Mouse (Mus musculus): Measurements from ENCODE around the gene Cadps. TPM values are rescaled to one million over a fixed set of nuclear protein-coding genes. Genes with fewer than 3 reads are reported as not detected.

Gene Cadps
- total RNA-seq, 2 experiments from 2014 or later: 0.08 TPM; not detected in 1

- DNase-seq: no peak
- intact Hi-C loops (cut with DNase I): no loop called here
Observed at GRCm38 (mm10) chr14:12404052-12404451, 418.8 kb downstream of the Cadps start.

- DNase-seq: no peak
- intact Hi-C loops (cut with DNase I): no loop called here
Observed at GRCm38 (mm10) chr14:12400116-12400515, 422.8 kb downstream of the Cadps start.

GRCm38 (mm10) chr14:12397561-12397960, 425.3 kb downstream of the Cadps start:
- intact Hi-C loops (cut with DNase I): loop anchor here (10.0 kb wide), 1 partner anchor 137 kb away; no protein-coding TSS in a partner anchor
- no peak for DNase-seq

GRCm38 (mm10) chr14:12394318-12394717, 428.6 kb downstream of the Cadps start:
- no peak for DNase-seq
- intact Hi-C loops (cut with DNase I): loop anchor here (10.0 kb wide), 1 partner anchor 140 kb away; no protein-coding TSS in a partner anchor

- DNase-seq: no peak
- intact Hi-C loops (cut with DNase I): loop anchor here (10.0 kb wide), 1 partner anchor 141 kb away; no protein-coding TSS in a partner anchor
Observed at GRCm38 (mm10) chr14:12393271-12393861, 429.5 kb downstream of the Cadps start.

GRCm38 (mm10) chr14:12391167-12391566, 431.7 kb downstream of the Cadps start:
- intact Hi-C loops (cut with DNase I): loop anchor here (10.0 kb wide), 1 partner anchor 144 kb away; no protein-coding TSS in a partner anchor

GRCm38 (mm10) chr14:12388806-12389436, 434.0 kb downstream of the Cadps start:
- DNase-seq: no peak
- intact Hi-C loops (cut with DNase I): no loop called here

More at GRCm38 (mm10) chr14:12391167-12391566, 431.7 kb downstream of the Cadps start:
- DNase-seq: no peak

- intact Hi-C loops (cut with DNase I): no loop called here
- no peak for DNase-seq
Observed at GRCm38 (mm10) chr14:12388192-12388795, 434.6 kb downstream of the Cadps start.

GRCm38 (mm10) chr14:12387176-12387575, 435.7 kb downstream of the Cadps start:
- intact Hi-C loops (cut with DNase I): no loop called here
- DNase-seq: no peak

- intact Hi-C loops (cut with DNase I): no loop called here
- DNase-seq: no peak
Observed at GRCm38 (mm10) chr14:12377883-12378282, 445.0 kb downstream of the Cadps start.

- DNase-seq: no peak
- intact Hi-C loops (cut with DNase I): no loop called here
Observed at GRCm38 (mm10) chr14:12377289-12377688, 445.6 kb downstream of the Cadps start.

- no peak for DNase-seq
- intact Hi-C loops (cut with DNase I): no loop called here
Observed at GRCm38 (mm10) chr14:12375451-12375850, 447.4 kb downstream of the Cadps start.

- DNase-seq: no peak
- intact Hi-C loops (cut with DNase I): no loop called here
Observed at GRCm38 (mm10) chr14:12350271-12350916, 472.5 kb downstream of the Cadps start.

- no peak for DNase-seq
- intact Hi-C loops (cut with DNase I): no loop called here
Observed at GRCm38 (mm10) chr14:12349334-12350090, 473.4 kb downstream of the Cadps start.

- intact Hi-C loops (cut with DNase I): no loop called here
- no peak for DNase-seq
Observed at GRCm38 (mm10) chr14:12348089-12348488, 474.8 kb downstream of the Cadps start, which contains the start of gene Fezf2. Fezf2 (minus strand) TSS chr14:12348189.

- DNase-seq: no peak
- intact Hi-C loops (cut with DNase I): no loop called here
Observed at GRCm38 (mm10) chr14:12346865-12347600, 475.8 kb downstream of the Cadps start.

- intact Hi-C loops (cut with DNase I): no loop called here
- DNase-seq: no peak
Observed at GRCm38 (mm10) chr14:12346011-12346864, 476.6 kb downstream of the Cadps start.

- DNase-seq: no peak
- intact Hi-C loops (cut with DNase I): no loop called here
Observed at GRCm38 (mm10) chr14:12345241-12345921, 477.5 kb downstream of the Cadps start.

Data from heart, postnatal 36 days (tissue).